9 mouse cellular contexts compared by ENCODE assay signal in genomic region chr1:4671237-4672019, GRCm38 (mm10).
DNase-seq lines count a peak whose midpoint lies in the region; ATAC-seq lines count a peak whose summit lies in the region.
"Had no signal": no experiment of that assay in that cellular context is flagged by ENCODE, and none has a peak within 500 bp of the region (broad histone marks: within the 10 kb centered on the region; RNA-seq: fewer than 3 reads in every experiment).

No protein-coding gene starts in this region.

- WGBS in embryonic facial prominence, embryonic 14.5 days: 14% methylated on average over 1 of the region's 1 CpGs
- WGBS in embryonic facial prominence, embryonic 10.5 days: 76% methylated on average over 1 of the region's 1 CpGs
- WGBS in neural tube, embryonic 14.5 days: 43% methylated on average over 1 of the region's 1 CpGs
- 7% methylated on average over 1 of the region's 1 CpGs for WGBS in kidney, embryonic 14.5 days

- H3K9me3 ChIP-seq in embryonic facial prominence, embryonic 14.5 days (ENCODE audit: control insufficient read depth, low read length): no peaks in the 10 kb centered on the region
- H3K9me3 ChIP-seq in embryonic facial prominence, embryonic 10.5 days: no peaks in the 10 kb centered on the region
- H3K9me3 ChIP-seq in neural tube, embryonic 14.5 days (ENCODE audit: control insufficient read depth, low read length): no peaks in the 10 kb centered on the region
- no peaks in the 10 kb centered on the region for H3K9me3 ChIP-seq in kidney, embryonic 14.5 days (ENCODE audit: control insufficient read depth, low read length)
- H3K9me3 ChIP-seq: midbrain, embryonic 15.5 days had no signal

- no peaks in the 10 kb centered on the region for H3K27me3 ChIP-seq in embryonic facial prominence, embryonic 14.5 days (replicated peaks; ENCODE audit: control insufficient read depth, insufficient read depth, low read length)
- no peaks in the 10 kb centered on the region for H3K27me3 ChIP-seq in embryonic facial prominence, embryonic 10.5 days (replicated peaks; ENCODE audit: low read depth, poor library complexity, severe bottlenecking)
- no peaks in the 10 kb centered on the region for H3K27me3 ChIP-seq in neural tube, embryonic 14.5 days (ENCODE audit: control insufficient read depth, insufficient read depth, low read length)
- H3K27me3 ChIP-seq in kidney, embryonic 14.5 days (ENCODE audit: control insufficient read depth, insufficient read depth, low read length): no peaks in the 10 kb centered on the region
- H3K27me3 ChIP-seq: midbrain, embryonic 15.5 days had no signal

- peak; percentile 71 for ATAC-seq in embryonic facial prominence, embryonic 14.5 days (ENCODE audit: low read depth)
- peak; percentile 66 for ATAC-seq in neural tube, embryonic 14.5 days (ENCODE audit: low read depth)
- ATAC-seq in kidney, embryonic 14.5 days (ENCODE audit: low FRiP score, low TSS enrichment): peak; percentile 80
- ATAC-seq: midbrain, embryonic 15.5 days had no signal

- H3K9ac ChIP-seq in embryonic facial prominence, embryonic 14.5 days (ENCODE audit: low read depth, low read length): no peak overlapping the region
- no peak overlapping the region for H3K9ac ChIP-seq in neural tube, embryonic 14.5 days (replicated peaks; ENCODE audit: low read depth, low read length)
- H3K9ac ChIP-seq in kidney, embryonic 14.5 days (ENCODE audit: low read depth, low read length): no peak overlapping the region
- H3K9ac ChIP-seq: midbrain, embryonic 15.5 days had no signal

- no peak overlapping the region for H3K27ac ChIP-seq in embryonic facial prominence, embryonic 14.5 days (replicated peaks; ENCODE audit: low read depth, low read length)
- H3K27ac ChIP-seq in embryonic facial prominence, embryonic 10.5 days (replicated peaks): no peak overlapping the region
- no peak overlapping the region for H3K27ac ChIP-seq in neural tube, embryonic 14.5 days (ENCODE audit: low read depth, low read length)
- H3K27ac ChIP-seq in kidney, embryonic 14.5 days (ENCODE audit: low read depth, low read length): no peak overlapping the region
- H3K27ac ChIP-seq: midbrain, embryonic 15.5 days had no signal

- DNase-seq in embryonic facial prominence, embryonic 14.5 days (ENCODE audit: low spot score): peak; percentile 58
- no peak for DNase-seq in embryonic facial prominence, embryonic 10.5 days (ENCODE audit: low spot score)
- DNase-seq in neural tube, embryonic 10.5 days (ENCODE audit: extremely low spot score, low spot score): no peak
- DNase-seq in telencephalon, adult 2 months (ENCODE audit: low read depth, low spot score): peak; percentile 6
- DNase-seq in right cerebral cortex, postnatal 14 days: no peak
- no peak for DNase-seq in urinary bladder, adult 18-20 months (ENCODE audit: low spot score in 2 of 2)

- no peak overlapping the region for H3K4me2 ChIP-seq in embryonic facial prominence, embryonic 14.5 days (ENCODE audit: low read depth, low read length)
- no peak overlapping the region for H3K4me2 ChIP-seq in neural tube, embryonic 14.5 days (ENCODE audit: low read depth, low read length)
- no peak overlapping the region for H3K4me2 ChIP-seq in kidney, embryonic 14.5 days (replicated peaks; ENCODE audit: low read depth, low read length)
- H3K4me2 ChIP-seq: midbrain, embryonic 15.5 days had no signal

- H3K36me3 ChIP-seq in embryonic facial prominence, embryonic 14.5 days (ENCODE audit: control insufficient read depth, insufficient read depth, low read length): no peaks in the 10 kb centered on the region
- no peaks in the 10 kb centered on the region for H3K36me3 ChIP-seq in embryonic facial prominence, embryonic 10.5 days (replicated peaks)
- H3K36me3 ChIP-seq in neural tube, embryonic 14.5 days (ENCODE audit: control insufficient read depth, insufficient read depth, low read length): no peaks in the 10 kb centered on the region
- H3K36me3 ChIP-seq in kidney, embryonic 14.5 days (ENCODE audit: control insufficient read depth, insufficient read depth, low read length): no peaks in the 10 kb centered on the region
- H3K36me3 ChIP-seq: midbrain, embryonic 15.5 days had no signal

- 0 out of 2 replicates have a peak, but pooled peaks cover 5% of the 10 kb centered on the region for H3K4me1 ChIP-seq in embryonic facial prominence, embryonic 14.5 days (ENCODE audit: control insufficient read depth, insufficient read depth, low read length)
- H3K4me1 ChIP-seq in embryonic facial prominence, embryonic 10.5 days: no peaks in the 10 kb centered on the region
- H3K4me1 ChIP-seq in neural tube, embryonic 14.5 days (ENCODE audit: control insufficient read depth, insufficient read depth, low read length): no peaks in the 10 kb centered on the region
- H3K4me1 ChIP-seq in kidney, embryonic 14.5 days (ENCODE audit: control insufficient read depth, insufficient read depth, low read length): peaks cover 18% of the 10 kb centered on the region; the same call in 1 of the 2 replicates
- H3K4me1 ChIP-seq: midbrain, embryonic 15.5 days had no signal

- H3K4me3 ChIP-seq in embryonic facial prominence, embryonic 14.5 days (ENCODE audit: low read depth, low read length): no peak overlapping the region
- H3K4me3 ChIP-seq in embryonic facial prominence, embryonic 10.5 days: no peak overlapping the region
- H3K4me3 ChIP-seq in neural tube, embryonic 14.5 days (ENCODE audit: low read depth, low read length): no peak overlapping the region
- H3K4me3 ChIP-seq in kidney, embryonic 14.5 days (ENCODE audit: low read length): no peak overlapping the region
- H3K4me3 ChIP-seq: midbrain, embryonic 15.5 days had no signal

Comparison
In these comparisons a context has a peak if more than half of its experiments do, and no peak if none do; other contexts are left out.
1. DNase-seq: peak in embryonic facial prominence, embryonic 14.5 days (single experiment) and telencephalon, adult 2 months (single experiment); none in embryonic facial prominence, embryonic 10.5 days (single experiment), neural tube, embryonic 10.5 days (single experiment), right cerebral cortex, postnatal 14 days (single experiment) and urinary bladder, adult 18-20 months (0 of 2).
2. Peak in every context shown above with its lines, with median percentiles within 50 percentile points of each other: ATAC-seq.